Mouse (Mus musculus): ENCODE measurements around the gene Cobl. TPM values are rescaled to one million over a fixed set of nuclear protein-coding genes. Genes with fewer than 3 reads are reported as not detected.

Gene Cobl
- polyA plus RNA-seq, 1 experiment from 2014 or later: 3.6 TPM

DNA sequence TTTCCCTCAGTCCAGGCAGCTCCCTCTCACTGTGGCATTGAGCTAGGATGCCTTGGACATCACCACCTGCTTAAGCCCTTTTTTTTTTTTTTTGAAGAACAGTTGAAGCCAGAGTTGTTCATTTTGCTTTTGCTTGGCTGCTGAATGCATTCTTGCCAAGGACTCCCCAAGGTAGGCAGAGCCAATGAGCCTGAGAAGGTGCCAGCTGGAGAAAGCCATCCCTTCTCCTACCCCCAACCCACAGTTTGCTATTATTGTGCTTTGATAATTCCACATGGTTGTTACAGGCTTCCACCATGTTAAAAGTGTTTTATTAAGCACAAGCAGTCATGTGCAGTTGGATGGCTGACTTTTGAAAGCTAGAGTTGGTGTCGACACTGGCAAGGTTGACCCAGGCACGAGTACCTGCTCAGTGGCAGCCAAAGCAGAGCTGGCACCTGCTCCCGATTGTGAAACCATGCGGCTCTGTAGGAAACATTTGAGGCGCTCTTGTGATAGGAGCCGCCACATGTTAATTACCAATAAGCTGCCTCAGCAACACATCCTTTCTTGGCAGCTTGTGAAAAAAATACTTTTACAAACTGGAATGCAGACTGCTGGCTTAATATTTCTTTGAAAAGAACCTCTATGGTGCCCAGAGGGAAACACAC, 265.9 kb downstream of the Cobl start:
- no peaks in the 10 kb centered on the region for H3K36me3 ChIP-seq (replicated peaks; ENCODE audit: control insufficient read depth, insufficient read depth, low read depth, low read length)
- DNase-seq (ENCODE audit: low spot score): no peak
- no peak overlapping the region for H3K4me2 ChIP-seq (ENCODE audit: low read depth, low read length)
- ATAC-seq (replicated peaks; ENCODE audit: insufficient number of reproducible peaks, low FRiP score, low TSS enrichment, low read depth): no peak
- no peaks in the 10 kb centered on the region for H3K27me3 ChIP-seq (ENCODE audit: control insufficient read depth, insufficient read depth, low read length)
- no peaks in the 10 kb centered on the region for H3K4me1 ChIP-seq (ENCODE audit: control insufficient read depth, insufficient read depth, low read length)
- H3K27ac ChIP-seq (replicated peaks; ENCODE audit: low read depth, low read length): no peak overlapping the region
- H3K4me3 ChIP-seq (ENCODE audit: low read depth, low read length): no peak overlapping the region
- H3K9me3 ChIP-seq (replicated peaks; ENCODE audit: control insufficient read depth, low read length): no peaks in the 10 kb centered on the region
- 85% methylated on average over 6 of the region's 6 CpGs for WGBS
- H3K9ac ChIP-seq (replicated peaks; ENCODE audit: low read length): no peak overlapping the region

GRCm38 (mm10) chr11:12198017-12198416, 266.7 kb downstream of the Cobl start:
- DNase-seq (ENCODE audit: low spot score): no peak
- no peak overlapping the region for H3K4me2 ChIP-seq (ENCODE audit: low read depth, low read length)
- whole genome bisulfite sequencing: 85% methylated on average over 2 of the region's 2 CpGs
- no peaks in the 10 kb centered on the region for H3K27me3 ChIP-seq (ENCODE audit: control insufficient read depth, insufficient read depth, low read length)
- no peak overlapping the region for H3K4me3 ChIP-seq (ENCODE audit: low read depth, low read length)
- no peak overlapping the region for H3K27ac ChIP-seq (replicated peaks; ENCODE audit: low read depth, low read length)
- no peak for ATAC-seq (replicated peaks; ENCODE audit: insufficient number of reproducible peaks, low FRiP score, low TSS enrichment, low read depth)
- no peaks in the 10 kb centered on the region for H3K36me3 ChIP-seq (replicated peaks; ENCODE audit: control insufficient read depth, insufficient read depth, low read depth, low read length)
- H3K9me3 ChIP-seq (replicated peaks; ENCODE audit: control insufficient read depth, low read length): no peaks in the 10 kb centered on the region
- no peaks in the 10 kb centered on the region for H3K4me1 ChIP-seq (ENCODE audit: control insufficient read depth, insufficient read depth, low read length)
- no peak overlapping the region for H3K9ac ChIP-seq (replicated peaks; ENCODE audit: low read length)

DNA sequence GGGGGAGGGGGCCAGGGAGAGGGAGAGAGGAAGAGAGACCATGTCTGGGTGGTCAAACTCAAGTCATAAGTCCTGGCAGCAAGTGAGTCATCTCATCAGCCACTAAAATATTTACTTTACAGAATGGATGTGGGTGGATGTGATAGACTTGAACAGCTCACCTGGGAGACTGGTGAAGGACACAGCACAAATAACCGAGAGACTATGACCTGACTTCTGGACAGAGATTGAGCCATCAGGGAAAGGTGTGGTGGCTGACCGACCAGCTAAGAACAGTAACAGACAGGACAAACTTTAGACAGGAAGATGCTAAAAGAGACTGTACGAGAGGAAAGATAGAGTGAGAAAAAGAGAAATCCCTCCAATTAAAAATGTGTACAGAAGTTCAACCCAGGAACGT, 267.2 kb downstream of the Cobl start:
- Histone ChIP-seq H3K36me3 (replicated peaks; ENCODE audit: control insufficient read depth, insufficient read depth, low read depth, low read length) (no peaks in the 10 kb centered on the region), H3K4me3 (ENCODE audit: low read depth, low read length) (no peak overlapping the region), H3K4me1 (ENCODE audit: control insufficient read depth, insufficient read depth, low read length) (no peaks in the 10 kb centered on the region), H3K4me2 (ENCODE audit: low read depth, low read length) (no peak overlapping the region), H3K9me3 (replicated peaks; ENCODE audit: control insufficient read depth, low read length) (no peaks in the 10 kb centered on the region), H3K9ac (replicated peaks; ENCODE audit: low read length) (no peak overlapping the region), H3K27me3 (ENCODE audit: control insufficient read depth, insufficient read depth, low read length) (no peaks in the 10 kb centered on the region), H3K27ac (replicated peaks; ENCODE audit: low read depth, low read length) (no peak overlapping the region)
- DNase-seq (ENCODE audit: low spot score) (no peak), ATAC-seq (replicated peaks; ENCODE audit: insufficient number of reproducible peaks, low FRiP score, low TSS enrichment, low read depth) (no peak)
- 81% methylated on average over 4 of the region's 4 CpGs for WGBS

DNA sequence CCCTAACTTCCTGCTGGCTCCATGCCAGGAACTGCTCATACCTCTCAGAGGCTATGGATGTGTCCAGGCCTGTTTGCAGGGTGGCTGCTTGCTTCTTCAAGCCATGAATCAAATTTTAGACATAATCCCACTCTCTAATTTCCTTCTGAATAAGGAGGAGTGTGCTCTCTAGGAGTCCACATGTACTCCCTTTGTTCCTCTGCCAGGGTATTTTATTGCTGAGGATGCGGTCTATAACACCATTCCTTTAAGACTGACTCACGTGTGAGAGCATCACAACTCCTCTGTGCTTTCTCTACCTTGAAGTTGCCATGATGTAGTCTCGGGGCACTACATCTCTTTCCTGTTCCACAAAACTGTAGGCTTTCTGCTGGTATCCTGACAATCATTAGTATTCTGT, 269.4 kb downstream of the Cobl start:
- Histone ChIP-seq H3K4me3 (ENCODE audit: low read depth, low read length) (no peak overlapping the region), H3K4me1 (ENCODE audit: control insufficient read depth, insufficient read depth, low read length) (no peaks in the 10 kb centered on the region), H3K9ac (replicated peaks; ENCODE audit: low read length) (no peak overlapping the region), H3K4me2 (ENCODE audit: low read depth, low read length) (no peak overlapping the region), H3K9me3 (replicated peaks; ENCODE audit: control insufficient read depth, low read length) (no peaks in the 10 kb centered on the region), H3K27me3 (ENCODE audit: control insufficient read depth, insufficient read depth, low read length) (no peaks in the 10 kb centered on the region), H3K27ac (replicated peaks; ENCODE audit: low read depth, low read length) (no peak overlapping the region), H3K36me3 (replicated peaks; ENCODE audit: control insufficient read depth, insufficient read depth, low read depth, low read length) (no peaks in the 10 kb centered on the region)
- 87% methylated on average over 3 of the region's 3 CpGs for WGBS
- DNase-seq (ENCODE audit: low spot score) (no peak), ATAC-seq (replicated peaks; ENCODE audit: insufficient number of reproducible peaks, low FRiP score, low TSS enrichment, low read depth) (no peak)

GRCm38 (mm10) chr11:12193369-12193768, 271.4 kb downstream of the Cobl start:
- H3K27ac ChIP-seq (replicated peaks; ENCODE audit: low read depth, low read length): no peak overlapping the region
- no peaks in the 10 kb centered on the region for H3K9me3 ChIP-seq (replicated peaks; ENCODE audit: control insufficient read depth, low read length)
- DNase-seq (ENCODE audit: low spot score) (no peak), ATAC-seq (replicated peaks; ENCODE audit: insufficient number of reproducible peaks, low FRiP score, low TSS enrichment, low read depth) (no peak)
- H3K36me3 ChIP-seq (replicated peaks; ENCODE audit: control insufficient read depth, insufficient read depth, low read depth, low read length): no peaks in the 10 kb centered on the region
- H3K4me1 ChIP-seq (ENCODE audit: control insufficient read depth, insufficient read depth, low read length): no peaks in the 10 kb centered on the region
- H3K27me3 ChIP-seq (ENCODE audit: control insufficient read depth, insufficient read depth, low read length): no peaks in the 10 kb centered on the region
- WGBS: 82% methylated on average over 4 of the region's 4 CpGs
- no peak overlapping the region for H3K4me3 ChIP-seq (ENCODE audit: low read depth, low read length)
- no peak overlapping the region for H3K9ac ChIP-seq (replicated peaks; ENCODE audit: low read length)
- H3K4me2 ChIP-seq (ENCODE audit: low read depth, low read length): no peak overlapping the region

GRCm38 (mm10) chr11:12191386-12191785, 273.4 kb downstream of the Cobl start:
- DNase-seq (ENCODE audit: low spot score): no peak
- Histone ChIP-seq H3K9ac (replicated peaks; ENCODE audit: low read length) (no peak overlapping the region), H3K4me1 (ENCODE audit: control insufficient read depth, insufficient read depth, low read length) (no peaks in the 10 kb centered on the region), H3K27me3 (ENCODE audit: control insufficient read depth, insufficient read depth, low read length) (no peaks in the 10 kb centered on the region), H3K27ac (replicated peaks; ENCODE audit: low read depth, low read length) (no peak overlapping the region), H3K36me3 (replicated peaks; ENCODE audit: control insufficient read depth, insufficient read depth, low read depth, low read length) (no peaks in the 10 kb centered on the region), H3K4me2 (ENCODE audit: low read depth, low read length) (no peak overlapping the region), H3K4me3 (ENCODE audit: low read depth, low read length) (no peak overlapping the region), H3K9me3 (replicated peaks; ENCODE audit: control insufficient read depth, low read length) (no peaks in the 10 kb centered on the region)
- WGBS: 94% methylated on average over 2 of the region's 2 CpGs
- no peak for ATAC-seq (replicated peaks; ENCODE audit: insufficient number of reproducible peaks, low FRiP score, low TSS enrichment, low read depth)

GRCm38 (mm10) chr11:12190417-12190816, 274.3 kb downstream of the Cobl start:
- no peak for DNase-seq (ENCODE audit: low spot score)
- Histone ChIP-seq H3K4me2 (ENCODE audit: low read depth, low read length) (no peak overlapping the region), H3K27ac (replicated peaks; ENCODE audit: low read depth, low read length) (no peak overlapping the region), H3K4me1 (ENCODE audit: control insufficient read depth, insufficient read depth, low read length) (no peaks in the 10 kb centered on the region), H3K36me3 (replicated peaks; ENCODE audit: control insufficient read depth, insufficient read depth, low read depth, low read length) (no peaks in the 10 kb centered on the region), H3K4me3 (ENCODE audit: low read depth, low read length) (no peak overlapping the region), H3K27me3 (ENCODE audit: control insufficient read depth, insufficient read depth, low read length) (no peaks in the 10 kb centered on the region), H3K9me3 (replicated peaks; ENCODE audit: control insufficient read depth, low read length) (no peaks in the 10 kb centered on the region), H3K9ac (replicated peaks; ENCODE audit: low read length) (no peak overlapping the region)
- no peak for ATAC-seq (replicated peaks; ENCODE audit: insufficient number of reproducible peaks, low FRiP score, low TSS enrichment, low read depth)
- WGBS: 67% methylated on average over 1 of the region's 1 CpGs
